Mouse (Mus musculus) G1E (cell line): ENCODE data around the gene Plekhg5. TPM values are rescaled to one million over a fixed set of nuclear protein-coding genes. Genes with fewer than 3 reads are reported as not detected.

Source experiments
- ATAC-seq: 2 replicates; pipeline ENCODE4 v1.8.0; 2016; ENCODE audit warnings: mild to moderate bottlenecking; ENCODE audit not compliant: insufficient number of reproducible peaks, poor library complexity, low FRiP score, severe bottlenecking; ENCODE audit errors: extremely low read depth
- DNase-seq: peaks from one replicate; pipeline ENCODE4 v3.0.0; 2012; ENCODE audit warnings: low spot score
- H3K27me3 ChIP-seq: 2 replicates; pipeline ENCODE4 v1.6.1; 2012; ENCODE audit warnings: mild to moderate bottlenecking, low read length, inconsistent platforms; ENCODE audit not compliant: insufficient read depth
- H3K36me3 ChIP-seq: replicated peaks from 2 replicates; pipeline ENCODE3; 2012; ENCODE audit warnings: mild to moderate bottlenecking, inconsistent platforms
- H3K4me1 ChIP-seq: 2 replicates; pipeline ENCODE4 v1.6.1; 2012; ENCODE audit warnings: low read depth, low read length, inconsistent platforms, mixed read lengths; ENCODE audit not compliant: insufficient read depth
- H3K4me3 ChIP-seq: 2 replicates; pipeline ENCODE4 v1.5.1; 2012; ENCODE audit warnings: low read depth, mild to moderate bottlenecking, inconsistent platforms, low read length, moderate library complexity, mixed read lengths
- H3K9me3 ChIP-seq: replicated peaks from 2 replicates; pipeline ENCODE4 v1.6.1; 2012; ENCODE audit warnings: inconsistent platforms
- CTCF ChIP-seq: IDR thresholded peaks from 2 replicates; pipeline ENCODE4 v1.5.1; 2012; ENCODE audit warnings: low read depth, low read length, inconsistent platforms, mixed read lengths
- GATA1 ChIP-seq: IDR thresholded peaks from 2 replicates; pipeline ENCODE4 v1.6.1; 2012; ENCODE audit warnings: borderline replicate concordance, low read length, inconsistent platforms, mixed read lengths
- GATA2 ChIP-seq: IDR thresholded peaks from 2 replicates; pipeline ENCODE4 v1.6.1; 2012; ENCODE audit warnings: low read depth, low read length, inconsistent platforms, borderline replicate concordance
- POLR2AphosphoS5 ChIP-seq: IDR thresholded peaks from 2 replicates; pipeline ENCODE4 v1.6.1; 2012; ENCODE audit warnings: low read depth, low read length, inconsistent platforms; ENCODE audit not compliant: insufficient replicate concordance
- TAL1 ChIP-seq: conservative IDR thresholded peaks from 2 replicates; pipeline ENCODE4 v1.6.1; 2012; ENCODE audit warnings: low read depth, low read length, inconsistent platforms, mixed read lengths
- polyA plus RNA-seq: library from polyadenylated mRNA; stranded (reverse); fragments of >175 nt; gene quantifications from 2 replicates; pipeline ENCODE4 v1.2.3, GENCODE M21; 2012
- total RNA-seq, 2 experiments: library from RNA; stranded (forward) in 1 of 2; stranded (reverse) in 1 of 2; fragments of 200-1000 nt in 1 of 2; fragments of >200 nt in 1 of 2; fragmentation: Nextera tagmentation in 1 of 2; gene quantifications; 2 replicates each; pipeline ENCODE4 v1.2.3; 2014 to 2017

The Plekhg5 gene
- total and polyA plus RNA-seq, 3 experiments: 1.7 to 4.0 (median 3.9) TPM

GRCm38 (mm10) chr4:152131809-152132771, 59.8 kb downstream of the Plekhg5 start:
- no peak overlapping the region; the same call in 1 of the 2 replicates for H3K4me3 ChIP-seq
- no peak for TF ChIP-seq POLR2AphosphoS5
- TF ChIP-seq TAL1: no peak
- TF ChIP-seq GATA1: no peak
- TF ChIP-seq CTCF: no peak
- TF ChIP-seq GATA2: no peak

GRCm38 (mm10) chr4:152132772-152133169, 60.5 kb downstream of the Plekhg5 start:
- ATAC-seq (no peak), DNase-seq (no peak)
- Histone ChIP-seq H3K4me1 (peaks cover 21% of the 10 kb centered on the region), H3K36me3 (peaks cover 32% of the 10 kb centered on the region), H3K4me3 (no peak overlapping the region), H3K27me3 (peaks cover 33% of the 10 kb centered on the region; the same call in 1 of the 2 replicates), H3K9me3 (peaks cover 20% of the 10 kb centered on the region)
- TF ChIP-seq CTCF: no peak
- no peak for TF ChIP-seq POLR2AphosphoS5
- TF ChIP-seq TAL1: no peak
- TF ChIP-seq GATA1: no peak
- no peak for TF ChIP-seq GATA2

More at GRCm38 (mm10) chr4:152131809-152132771, 59.8 kb downstream of the Plekhg5 start:
- no peak for ATAC-seq
- Histone ChIP-seq H3K4me1 (peaks cover 21% of the 10 kb centered on the region), H3K36me3 (peaks cover 34% of the 10 kb centered on the region), H3K9me3 (peaks cover 21% of the 10 kb centered on the region), H3K27me3 (peaks cover 33% of the 10 kb centered on the region; the same call in 1 of the 2 replicates)
- DNase-seq: no peak

GRCm38 (mm10) chr4:152133213-152133612, 60.9 kb downstream of the Plekhg5 start:
- no peak for TF ChIP-seq TAL1
- no peak for TF ChIP-seq CTCF
- TF ChIP-seq POLR2AphosphoS5: no peak
- no peak for TF ChIP-seq GATA2
- no peak for TF ChIP-seq GATA1
- H3K36me3 ChIP-seq: peaks cover 27% of the 10 kb centered on the region
- peaks cover 33% of the 10 kb centered on the region; the same call in 1 of the 2 replicates for H3K27me3 ChIP-seq
- H3K9me3 ChIP-seq: peaks cover 20% of the 10 kb centered on the region
- ATAC-seq (no peak), DNase-seq (no peak)
- H3K4me1 ChIP-seq: peaks cover 24% of the 10 kb centered on the region
- no peak overlapping the region for H3K4me3 ChIP-seq

GRCm38 (mm10) chr4:152134507-152134906, 62.2 kb downstream of the Plekhg5 start:
- Histone ChIP-seq H3K9me3 (peaks cover 20% of the 10 kb centered on the region), H3K4me3 (no peak overlapping the region), H3K27me3 (peaks cover 33% of the 10 kb centered on the region; the same call in 1 of the 2 replicates), H3K4me1 (peaks cover 29% of the 10 kb centered on the region), H3K36me3 (peaks cover 31% of the 10 kb centered on the region)
- ATAC-seq: 0 out of 2 replicates have a peak, but pooled peaks have one; percentile 28
- TF ChIP-seq CTCF: peak; percentile 96
- TF ChIP-seq GATA1: no peak
- no peak for DNase-seq

GRCm38 (mm10) chr4:152135363-152135762, 63.1 kb downstream of the Plekhg5 start:
- H3K27me3 ChIP-seq: peaks cover 27% of the 10 kb centered on the region; the same call in 1 of the 2 replicates
- ATAC-seq: no peak
- TF ChIP-seq GATA2 (no peak), GATA1 (no peak), POLR2AphosphoS5 (no peak), CTCF (no peak), TAL1 (no peak)

More at GRCm38 (mm10) chr4:152135363-152135762, 63.1 kb downstream of the Plekhg5 start:
- peaks cover 29% of the 10 kb centered on the region for H3K4me1 ChIP-seq
- H3K9me3 ChIP-seq: peaks cover 20% of the 10 kb centered on the region
- peaks cover 31% of the 10 kb centered on the region for H3K36me3 ChIP-seq
- no peak overlapping the region for H3K4me3 ChIP-seq
- DNase-seq: no peak
